ENCODE assay signal across 11 mouse cellular contexts in genomic region chr2:59675270-59675995, GRCm38 (mm10).
A peak's percentile ranks its signal among the peaks of the same experiment; 100 is the strongest.
DNase-seq lines count a peak whose midpoint lies in the region; ATAC-seq and TF ChIP-seq lines count a peak whose summit lies in the region.
"Had no signal": no experiment of that assay in that cellular context is flagged by ENCODE, and none has a peak within 500 bp of the region (broad histone marks: within the 10 kb centered on the region; RNA-seq: fewer than 3 reads in every experiment).

No protein-coding gene starts in this region.

- H3K9ac ChIP-seq in forebrain, embryonic 11.5 days (ENCODE audit: low read length), result no peak overlapping the region; the same call in 1 of the 2 replicates
- H3K9ac ChIP-seq in forebrain, embryonic 16.5 days (replicated peaks; ENCODE audit: low read depth, low read length), result no peak overlapping the region
- H3K9ac ChIP-seq in lung, postnatal 0 days (replicated peaks; ENCODE audit: low read depth), result no peak overlapping the region

- ATAC-seq in forebrain, embryonic 11.5 days (replicated peaks; ENCODE audit: low FRiP score), result peak; percentile 16; the same call in 1 of the 2 replicates
- no peak for ATAC-seq in forebrain, embryonic 16.5 days
- no peak for ATAC-seq in lung, postnatal 0 days
- ATAC-seq in CD4-positive, CD25-positive, alpha-beta regulatory T cell, adult 4 months, result no peak

- no peak for TF ChIP-seq POLR2A in small intestine, adult 2 months (IDR thresholded peaks at IDR 0.05; ENCODE audit: low read depth, low read length)

- H3K27me3 ChIP-seq in forebrain, embryonic 11.5 days (ENCODE audit: control insufficient read depth, insufficient read depth, low read length), result no peaks in the 10 kb centered on the region
- no peaks in the 10 kb centered on the region for H3K27me3 ChIP-seq in forebrain, embryonic 16.5 days (replicated peaks; ENCODE audit: control insufficient read depth, insufficient read depth, low read length)
- no peaks in the 10 kb centered on the region for H3K27me3 ChIP-seq in lung, postnatal 0 days (replicated peaks; ENCODE audit: insufficient read depth, low read length)
- no peaks in the 10 kb centered on the region for H3K27me3 ChIP-seq in small intestine, adult 2 months (ENCODE audit: control insufficient read depth, insufficient read depth, low read length)

- 0 out of 2 replicates have a peak overlapping the region, but pooled peaks have one; percentile 18 for H3K27ac ChIP-seq in forebrain, embryonic 11.5 days (ENCODE audit: low read depth, low read length)
- no peak overlapping the region for H3K27ac ChIP-seq in forebrain, embryonic 16.5 days (ENCODE audit: low read length)
- H3K27ac ChIP-seq in lung, postnatal 0 days (ENCODE audit: low read length), result peak overlapping the region; percentile 77
- peak overlapping the region; percentile 72 for H3K27ac ChIP-seq in small intestine, adult 2 months (ENCODE audit: insufficient read depth, low read depth, low read length)

- 40% methylated on average over 17 of the region's 17 CpGs for WGBS in forebrain, embryonic 11.5 days
- 43% methylated on average over 17 of the region's 17 CpGs for WGBS in forebrain, embryonic 16.5 days
- WGBS in lung, postnatal 0 days, result 43% methylated on average over 17 of the region's 17 CpGs
- 63% methylated on average over 17 of the region's 17 CpGs for WGBS in small intestine, adult 2 months

- no peaks in the 10 kb centered on the region for H3K9me3 ChIP-seq in forebrain, embryonic 11.5 days (ENCODE audit: control insufficient read depth, low read length)
- H3K9me3 ChIP-seq in forebrain, embryonic 16.5 days (ENCODE audit: control insufficient read depth, low read length), result no peaks in the 10 kb centered on the region
- H3K9me3 ChIP-seq in lung, postnatal 0 days (ENCODE audit: low read length), result no peaks in the 10 kb centered on the region

- peak; percentile 59 for TF ChIP-seq CTCF in lung, postnatal 0 days (IDR thresholded peaks at IDR 0.05)
- peak; percentile 19; the same call in 1 of the 2 replicates for TF ChIP-seq CTCF in small intestine, adult 2 months (IDR thresholded peaks at IDR 0.05; ENCODE audit: extremely low read depth, insufficient read length, insufficient replicate concordance, low read depth, low read length)

- H3K4me2 ChIP-seq in forebrain, embryonic 11.5 days (ENCODE audit: low read depth, low read length, severe bottlenecking), result no peak overlapping the region
- H3K4me2 ChIP-seq in forebrain, embryonic 16.5 days (ENCODE audit: low read length), result no peak overlapping the region
- H3K4me2 ChIP-seq in lung, postnatal 0 days (replicated peaks; ENCODE audit: low read depth, low read length), result no peak overlapping the region

- TF ChIP-seq EP300 in lung, postnatal 0 days (IDR thresholded peaks at IDR 0.05), result no peak

- H3K36me3 ChIP-seq in forebrain, embryonic 11.5 days (ENCODE audit: control insufficient read depth, insufficient read depth, low read length), result no peaks in the 10 kb centered on the region; the same call in 1 of the 2 replicates
- H3K36me3 ChIP-seq in forebrain, embryonic 16.5 days (ENCODE audit: control insufficient read depth, insufficient read depth), result no peaks in the 10 kb centered on the region
- no peaks in the 10 kb centered on the region for H3K36me3 ChIP-seq in lung, postnatal 0 days (ENCODE audit: insufficient read depth, low read length)
- no peaks in the 10 kb centered on the region for H3K36me3 ChIP-seq in small intestine, adult 2 months (ENCODE audit: control insufficient read depth, insufficient read depth, low read length)

- peaks cover 4% of the 10 kb centered on the region; the same call in 1 of the 2 replicates for H3K4me1 ChIP-seq in forebrain, embryonic 11.5 days (replicated peaks; ENCODE audit: control insufficient read depth, insufficient read depth, low read length)
- H3K4me1 ChIP-seq in forebrain, embryonic 16.5 days (replicated peaks; ENCODE audit: control insufficient read depth, insufficient read depth, low read length), result peaks cover 7% of the 10 kb centered on the region; the same call in 1 of the 2 replicates
- peaks cover 38% of the 10 kb centered on the region for H3K4me1 ChIP-seq in lung, postnatal 0 days (ENCODE audit: insufficient read depth, low read depth, low read length)
- H3K4me1 ChIP-seq in small intestine, adult 2 months (ENCODE audit: control insufficient read depth, insufficient read depth, insufficient read length, low read length), result peaks cover 35% of the 10 kb centered on the region

- H3K4me3 ChIP-seq in forebrain, embryonic 11.5 days (ENCODE audit: low read depth, low read length), result no peak overlapping the region
- no peak overlapping the region for H3K4me3 ChIP-seq in forebrain, embryonic 16.5 days (replicated peaks; ENCODE audit: low read length)
- no peak overlapping the region for H3K4me3 ChIP-seq in lung, postnatal 0 days (ENCODE audit: low read depth, low read length)
- no peak overlapping the region for H3K4me3 ChIP-seq in small intestine, adult 2 months (ENCODE audit: low read depth, low read length)

- no peak for DNase-seq in forebrain, embryonic 11.5 days (ENCODE audit: low spot score)
- DNase-seq in lung, postnatal 0 days (ENCODE audit: low spot score), result peak; percentile 50
- no peak for DNase-seq in lung, postnatal 4 days
- DNase-seq in kidney, postnatal 36 days, result peak; percentile 35 to 58
- no peak for DNase-seq in thymus, postnatal 36 days
- DNase-seq: cerebellum, postnatal 36 days; gastrocnemius, postnatal 25 days; thymus, adult 18-20 months had no signal

Comparison
In these comparisons a context has a peak if more than half of its experiments do, and no peak if none do; other contexts are left out.
1. DNase-seq: peak in lung, postnatal 0 days (single experiment) and kidney, postnatal 36 days (2 of 2); none in forebrain, embryonic 11.5 days (single experiment), lung, postnatal 4 days (0 of 2) and thymus, postnatal 36 days (0 of 2).